Mouse (Mus musculus): ENCODE data around the gene Ccdc185.

Ccdc185 gene

DNA sequence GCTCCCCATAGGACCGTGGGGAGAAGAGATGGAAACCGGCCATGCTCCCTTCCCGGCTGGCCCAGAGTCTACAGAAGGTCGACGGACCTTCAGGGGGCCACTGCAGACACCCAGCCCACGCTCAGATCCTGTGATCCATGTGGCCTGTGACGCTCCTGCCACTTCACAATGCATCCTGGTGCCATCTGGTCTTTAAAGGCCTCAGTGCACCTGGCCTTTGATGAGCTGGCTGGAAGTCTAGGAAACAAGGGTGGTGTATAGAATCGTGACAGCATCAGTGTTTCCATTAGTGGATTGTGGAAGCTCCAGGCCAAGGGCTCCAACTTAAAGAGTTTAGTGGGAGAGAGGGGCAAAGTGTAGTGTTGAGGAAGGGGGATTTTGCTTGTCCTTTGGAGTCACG lies at the start of gene Ccdc185:
Gene Ccdc185 (minus strand): TSS at position 101 of the 400 bp plus-strand sequence.
- no peak for DNase-seq (ENCODE audit: low read depth, low spot score)

DNA sequence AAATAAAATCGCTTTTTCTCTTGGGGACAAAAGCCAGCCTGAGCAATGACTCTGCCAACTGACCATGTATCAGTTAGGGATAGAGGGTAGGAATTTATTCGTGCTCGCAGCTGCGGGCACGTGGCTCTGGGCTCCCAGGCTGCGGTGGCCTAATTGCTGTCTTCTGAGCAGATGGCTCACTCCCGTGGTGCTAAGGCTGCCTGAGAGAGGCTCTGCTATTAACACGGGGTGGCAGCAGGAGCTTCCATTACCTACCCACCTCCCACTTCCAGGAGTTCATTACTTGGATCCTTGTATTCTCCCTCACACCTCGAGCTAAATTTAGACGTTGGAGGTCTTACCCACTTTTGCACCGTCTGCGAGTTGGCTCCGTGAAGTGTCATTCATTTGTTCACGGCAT lies 48.1 kb upstream of the Ccdc185 start:
- no peak for DNase-seq (ENCODE audit: low read depth, low spot score)

DNA sequence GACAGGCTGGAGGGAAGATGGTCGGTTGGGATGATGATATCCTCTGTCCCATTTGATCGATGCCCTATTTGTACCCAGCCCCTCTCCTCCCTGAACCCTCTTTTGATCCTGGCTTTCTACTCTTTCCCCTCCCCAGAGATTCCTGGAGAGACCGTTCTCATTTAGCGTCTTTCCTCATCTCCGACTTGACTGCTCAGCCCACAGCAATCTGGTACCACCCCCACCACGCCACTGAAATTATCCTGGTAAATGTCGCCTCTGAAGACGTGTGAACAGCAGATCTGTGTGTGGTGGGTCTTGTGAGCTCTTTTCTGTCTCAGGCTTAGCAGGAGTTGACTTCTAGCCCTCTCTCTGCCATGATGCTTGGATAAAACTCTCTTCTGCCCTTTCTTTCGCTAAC lies 45.6 kb upstream of the Ccdc185 start:
- DNase-seq (ENCODE audit: low read depth, low spot score) = no peak

DNA sequence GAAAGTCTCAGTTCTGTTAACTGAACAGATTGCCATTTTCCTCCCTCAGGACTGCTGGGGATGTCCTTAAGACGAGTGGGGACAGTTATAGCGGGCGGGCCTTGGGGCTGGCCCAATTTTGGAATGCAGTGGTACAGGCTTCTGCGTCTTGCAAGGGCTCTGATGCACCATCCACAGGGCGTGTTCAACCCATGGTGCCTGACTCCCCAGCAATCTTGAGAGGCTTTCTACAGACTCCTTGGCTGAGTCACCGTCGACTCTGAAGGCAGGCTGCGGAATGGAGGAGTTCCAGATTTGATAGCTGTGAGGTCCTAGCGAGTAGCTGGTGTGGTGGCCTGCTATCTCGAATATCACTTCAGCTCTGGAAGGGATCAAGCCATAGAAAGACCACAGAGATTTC lies 45.2 kb upstream of the Ccdc185 start:
- no peak for DNase-seq (ENCODE audit: low read depth, low spot score)

DNA sequence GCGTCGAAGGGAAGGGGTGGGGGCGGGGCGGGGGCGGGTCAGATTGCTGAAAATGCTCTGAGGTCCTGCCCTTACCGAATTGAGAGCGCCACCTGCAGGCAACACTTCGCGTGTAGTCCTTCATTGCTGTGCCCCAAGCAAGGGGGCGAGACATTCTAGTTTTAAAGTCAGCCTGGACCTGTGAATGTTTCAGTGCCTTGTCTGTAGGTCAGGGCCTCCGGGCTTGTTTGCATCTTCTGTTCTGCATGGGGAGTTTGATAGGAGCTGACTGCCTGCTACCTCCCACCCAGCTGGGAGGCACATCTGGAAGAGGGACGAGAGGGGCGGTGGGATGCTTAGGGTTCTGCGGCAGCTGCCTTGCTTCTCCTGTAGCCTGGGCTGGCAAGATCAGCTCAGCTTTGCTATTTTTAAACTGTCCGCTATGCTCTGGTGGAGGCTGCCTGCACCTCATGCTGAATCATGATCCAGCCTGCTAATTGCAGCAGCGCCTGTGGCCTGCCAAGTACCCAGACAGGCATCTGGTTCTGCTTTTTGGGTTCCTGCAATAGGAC lies 43.6 kb upstream of the Ccdc185 start:
- DNase-seq (ENCODE audit: low read depth, low spot score) = peak; percentile 47

DNA sequence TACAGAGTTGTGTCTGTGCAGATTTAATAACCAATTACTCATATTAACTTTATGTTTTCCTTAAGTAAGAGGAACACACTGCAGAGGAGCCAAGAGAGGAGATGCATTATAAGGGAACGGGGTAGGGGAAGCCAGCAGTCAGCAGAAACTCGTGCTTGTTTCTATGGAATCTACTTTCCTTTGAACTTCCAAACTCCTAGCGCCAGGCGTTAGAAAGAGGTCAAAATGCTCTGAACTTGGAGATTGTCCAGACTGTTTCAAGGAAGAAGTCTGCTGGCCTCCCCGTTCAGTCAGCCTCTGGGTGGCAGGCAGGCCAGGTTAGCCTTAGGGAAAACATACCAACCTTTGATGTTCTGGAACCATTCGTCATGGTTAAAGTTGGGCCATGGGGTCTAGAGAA lies 39.9 kb upstream of the Ccdc185 start:
- no peak for DNase-seq (ENCODE audit: low read depth, low spot score)

DNA sequence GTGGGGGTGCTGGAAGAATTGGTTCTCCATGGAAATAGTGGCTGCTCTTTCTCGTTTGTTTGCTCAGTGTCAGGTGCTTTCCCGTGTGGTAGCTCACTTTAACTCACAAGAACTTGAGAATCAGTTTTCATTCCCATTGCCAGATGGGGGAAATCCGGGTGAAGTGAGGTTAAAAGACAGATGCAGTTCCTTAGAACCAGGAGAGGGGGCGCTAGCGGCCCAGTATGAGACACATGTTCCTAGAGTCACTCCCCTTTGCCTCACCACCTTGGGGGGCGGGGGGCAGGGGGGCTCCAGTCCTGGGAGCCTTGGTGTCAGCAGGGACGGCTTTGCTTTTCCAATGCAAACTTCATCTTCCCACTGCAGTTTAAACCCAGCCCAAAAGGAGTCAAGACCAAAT lies 38.0 kb upstream of the Ccdc185 start:
- no peak for DNase-seq (ENCODE audit: low read depth, low spot score)

DNA sequence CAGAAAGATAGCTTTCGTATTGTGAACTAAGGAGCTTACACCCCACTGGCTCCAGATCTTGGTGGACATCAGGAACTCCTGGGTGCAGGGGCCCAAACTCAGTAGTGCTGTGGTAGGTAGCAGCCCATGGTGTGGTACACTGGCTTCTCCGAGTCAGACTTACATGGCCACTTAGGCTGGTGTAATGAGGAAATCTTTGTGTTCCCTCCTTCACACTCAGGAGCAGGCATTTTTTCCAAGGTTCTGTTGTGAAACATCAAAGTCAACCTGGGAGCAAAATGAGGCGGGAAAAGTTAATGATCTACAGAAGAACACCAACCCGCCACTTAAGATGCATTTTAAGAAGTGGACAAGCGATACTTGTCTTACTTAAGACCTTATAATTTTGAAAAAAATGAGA lies 36.5 kb upstream of the Ccdc185 start:
- DNase-seq (ENCODE audit: low read depth, low spot score) = no peak

DNA sequence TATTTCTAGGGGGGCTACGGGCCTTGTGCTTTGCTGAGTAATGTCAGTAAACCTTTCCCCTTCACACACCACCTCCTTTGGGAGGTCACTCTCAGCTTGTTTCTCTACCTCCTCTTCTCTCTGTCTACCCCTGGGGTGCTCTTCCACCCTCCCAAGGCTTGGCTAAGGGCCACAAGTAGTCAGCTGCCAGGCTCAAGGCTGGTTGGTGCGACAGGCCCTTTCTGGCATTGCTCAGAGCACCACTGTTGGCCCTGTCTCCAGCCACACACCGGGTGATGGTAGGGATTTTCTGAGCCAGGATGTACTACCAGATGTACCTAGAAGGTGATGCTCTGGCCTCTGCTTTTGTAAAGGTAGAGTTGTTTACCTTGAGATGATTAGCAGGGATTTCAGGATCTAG lies 35.8 kb upstream of the Ccdc185 start:
- DNase-seq (ENCODE audit: low read depth, low spot score) = no peak

DNA sequence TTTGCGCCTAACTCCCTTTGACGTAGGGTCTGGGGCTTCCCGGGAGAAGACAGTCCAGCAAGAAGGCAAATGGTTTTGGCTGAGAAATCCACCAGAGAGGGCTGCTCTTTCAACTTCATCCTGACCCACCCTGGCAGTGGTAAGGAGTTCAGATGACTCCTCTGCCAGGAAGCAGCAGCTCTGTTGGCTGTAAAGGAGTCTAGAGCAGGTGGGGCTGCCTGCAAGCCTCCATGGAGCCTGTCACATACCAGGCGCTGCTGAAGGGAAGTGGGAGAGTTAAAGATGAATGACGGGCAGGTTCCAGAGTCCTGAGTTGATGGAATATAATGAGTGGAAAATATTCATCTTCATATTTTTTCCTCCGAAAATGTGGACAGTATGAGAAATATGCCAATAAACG lies 34.8 kb upstream of the Ccdc185 start:
- DNase-seq (ENCODE audit: low read depth, low spot score) = no peak

DNA sequence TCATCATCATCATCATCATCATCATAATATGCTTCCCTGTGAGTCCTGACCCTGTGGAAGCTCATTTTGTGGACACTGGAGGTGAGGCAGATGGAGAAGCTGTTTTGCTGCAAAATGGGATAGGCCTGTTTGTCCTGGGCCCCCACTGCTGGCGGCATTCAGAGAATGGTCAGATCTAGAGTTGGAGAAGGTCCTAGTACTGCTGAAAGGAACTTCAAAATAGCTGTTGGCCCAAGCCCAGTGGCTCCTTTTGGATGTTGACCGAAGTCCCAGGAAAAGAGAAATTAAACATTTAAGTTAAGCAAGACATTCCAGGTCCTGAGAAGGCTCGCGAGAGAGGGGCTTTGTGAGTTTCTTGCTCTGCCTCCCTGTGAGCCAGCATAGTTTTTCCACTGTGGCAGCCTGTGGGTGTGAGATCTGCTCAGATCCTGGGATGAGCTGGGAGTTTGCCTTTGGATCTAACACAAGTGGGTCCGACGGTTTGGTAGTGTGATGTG lies 30.1 kb upstream of the Ccdc185 start:
- DNase-seq (ENCODE audit: low read depth, low spot score) = no peak

DNA sequence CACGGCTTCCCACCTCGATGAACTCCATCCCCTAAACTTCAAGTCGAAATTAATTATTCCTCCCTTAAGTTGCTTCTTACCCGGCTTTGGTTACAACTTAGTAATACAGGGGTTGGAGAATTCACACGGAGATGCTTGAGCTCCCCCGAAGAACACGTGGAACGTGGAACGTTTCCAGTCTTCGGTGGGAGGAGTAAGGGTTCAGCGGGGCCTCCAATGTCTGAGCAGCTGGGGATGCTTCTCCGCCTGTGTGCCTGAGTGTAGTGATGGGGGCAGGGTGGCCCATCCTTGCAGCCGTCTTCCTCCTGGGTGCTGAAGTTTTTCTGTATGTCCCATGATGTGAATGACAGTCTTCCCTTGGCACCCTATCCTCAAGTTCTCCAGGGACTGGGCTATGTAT lies 29.2 kb upstream of the Ccdc185 start:
- no peak for DNase-seq (ENCODE audit: low read depth, low spot score)

DNA sequence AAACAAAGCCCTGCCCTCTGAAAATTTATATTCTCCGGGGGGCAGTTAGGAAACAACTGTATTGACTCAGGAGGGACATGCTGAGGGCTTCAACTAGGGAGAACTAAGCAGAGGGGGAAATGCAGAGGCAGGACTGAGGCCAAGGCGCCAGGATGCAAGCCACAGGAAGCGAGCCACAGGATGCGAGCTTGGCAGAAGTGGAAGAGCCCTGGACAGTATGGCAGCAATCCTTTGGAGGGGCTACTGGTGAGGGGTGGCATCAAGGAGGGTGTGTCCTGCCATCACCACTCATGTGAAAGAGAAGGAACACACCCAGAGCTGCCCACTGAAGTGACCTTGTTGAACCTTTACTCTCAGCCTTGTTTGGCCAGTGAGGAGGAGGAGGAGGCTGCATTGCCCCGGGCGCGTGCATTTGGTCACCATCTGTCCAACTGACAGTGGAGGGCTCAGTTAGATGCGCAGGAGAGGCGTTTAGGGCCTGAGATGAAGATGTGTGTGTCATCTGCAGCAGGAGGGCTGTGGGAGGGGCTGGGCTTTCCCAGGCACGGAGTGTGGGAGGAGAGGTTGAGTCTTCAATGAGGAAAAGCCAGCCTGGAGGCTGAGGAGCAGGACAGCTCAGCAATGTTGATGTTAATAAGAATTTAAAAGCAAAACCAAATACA lies 27.9 kb upstream of the Ccdc185 start:
- DNase-seq (ENCODE audit: low read depth, low spot score) = no peak

DNA sequence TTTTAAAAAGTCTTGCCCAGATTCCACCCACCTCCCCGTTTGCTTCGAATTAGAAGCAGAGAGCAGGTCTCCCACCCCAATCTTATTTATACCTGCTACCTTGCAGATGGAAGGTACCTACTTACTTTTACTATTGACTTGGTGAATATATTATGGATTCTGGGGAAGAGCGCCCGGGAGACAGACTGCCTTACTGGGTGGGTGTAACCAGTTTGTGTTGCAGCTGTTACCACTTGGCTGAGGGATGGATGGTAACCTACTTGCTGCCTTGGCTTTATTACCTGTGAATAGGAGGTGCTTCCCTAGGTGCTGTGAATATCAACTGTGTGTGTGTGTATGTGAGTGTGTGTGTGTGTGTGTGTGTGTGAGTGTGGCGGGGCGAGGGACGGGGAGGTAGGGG lies 26.6 kb upstream of the Ccdc185 start:
- DNase-seq (ENCODE audit: low read depth, low spot score) = no peak

DNA sequence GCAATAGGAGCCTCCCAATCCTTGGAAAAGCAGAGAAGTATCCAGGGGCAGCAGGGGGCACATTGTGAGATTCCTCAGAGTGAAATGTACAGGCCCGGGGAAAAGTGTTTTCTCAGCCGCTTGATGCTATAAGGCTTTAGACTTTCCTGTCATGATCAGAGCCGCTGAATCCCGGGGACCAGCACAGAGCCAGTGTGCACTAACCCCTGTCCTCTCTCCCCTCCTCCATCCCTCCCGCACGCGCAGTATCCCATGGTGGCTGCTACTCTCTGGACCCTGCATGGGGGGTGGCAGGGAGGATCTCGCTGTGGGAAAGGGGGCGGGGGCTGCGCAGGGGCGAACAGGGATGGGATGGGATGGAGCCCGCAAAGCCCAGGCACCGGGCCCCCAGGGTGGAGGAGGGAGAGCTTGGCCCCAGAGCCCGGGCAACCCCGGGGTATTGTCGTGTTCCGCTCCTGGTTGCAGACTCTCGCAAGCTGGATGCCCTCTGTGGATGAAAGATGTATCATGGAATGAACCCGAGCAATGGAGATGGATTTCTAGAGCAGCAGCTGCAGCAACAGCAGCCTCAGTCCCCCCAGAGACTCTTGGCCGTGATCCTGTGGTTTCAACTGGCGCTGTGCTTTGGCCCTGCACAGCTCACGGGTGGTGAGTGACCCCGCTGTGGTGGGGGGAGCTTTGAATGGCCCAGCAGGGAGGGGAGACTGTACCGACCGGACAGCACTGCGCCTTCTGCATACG lies 15.7 kb upstream of the Ccdc185 start:
- no peak for DNase-seq (ENCODE audit: low read depth, low spot score)

DNA sequence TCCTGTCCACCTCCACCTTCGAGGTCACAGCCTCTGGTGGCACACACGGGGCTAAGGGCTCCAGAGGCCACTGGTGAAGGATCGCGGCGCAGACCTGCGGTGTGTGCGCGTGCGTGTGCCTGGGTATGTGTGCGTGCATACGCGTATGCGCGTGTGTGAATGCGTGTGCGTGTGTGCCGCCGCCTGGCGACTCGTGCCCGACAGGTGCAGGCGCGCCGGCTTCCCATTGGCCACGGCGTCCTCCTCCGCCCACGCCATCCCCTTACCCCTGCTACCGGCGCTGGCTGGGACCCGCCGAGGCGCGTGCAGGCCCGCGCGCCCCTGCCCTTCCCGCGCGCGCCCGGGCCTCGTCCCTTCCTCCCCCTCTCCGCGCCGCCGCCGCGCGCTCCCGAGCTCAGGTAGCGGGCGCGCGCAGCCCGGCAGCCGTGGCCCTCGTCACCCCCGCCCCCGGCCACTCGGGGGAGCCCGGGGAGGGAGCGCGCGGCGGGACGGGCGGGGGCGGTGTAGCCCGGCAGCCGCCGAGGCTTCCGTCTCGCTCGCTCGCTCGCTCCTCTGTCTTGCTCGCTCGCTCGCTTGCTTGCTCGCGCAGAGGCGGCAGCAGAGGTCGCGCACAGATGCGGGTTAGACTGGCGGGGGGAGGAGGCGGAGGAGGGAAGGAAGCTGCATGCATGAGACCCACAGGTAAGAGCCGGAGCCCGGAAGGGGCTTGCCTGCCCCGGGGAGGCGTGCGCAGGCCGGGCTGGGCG lies 14.9 kb upstream of the Ccdc185 start, which contains the start of gene Susd4:
Gene Susd4 (plus strand): TSS at position 145 of the 746 bp plus-strand sequence.
- no peak for DNase-seq (ENCODE audit: low read depth, low spot score)

DNA sequence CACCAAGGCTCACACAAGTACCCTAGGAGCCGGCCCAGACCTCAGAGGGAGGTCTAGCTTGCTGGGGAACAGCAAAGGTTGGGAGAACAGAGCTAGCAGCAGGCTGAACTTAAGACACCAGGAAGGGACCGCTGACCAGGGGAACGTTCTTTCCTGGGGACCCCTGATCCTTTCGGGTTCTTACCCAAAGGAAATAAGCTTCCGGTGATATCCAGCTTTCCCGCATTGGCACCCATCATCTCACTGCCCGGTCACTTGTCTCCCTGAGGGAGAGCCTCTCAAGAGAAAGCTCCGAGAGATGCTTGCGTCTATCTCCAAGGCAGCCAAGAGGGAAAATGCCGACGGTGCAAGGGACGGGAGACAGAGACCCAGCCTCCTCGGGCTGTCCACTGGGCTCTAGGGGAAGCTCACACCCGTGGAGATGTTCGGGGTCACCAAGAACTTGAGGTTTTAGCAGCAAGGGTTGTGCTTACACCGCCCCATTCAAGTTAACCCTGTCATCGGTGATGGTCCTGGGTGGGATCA lies 14.3 kb upstream of the Ccdc185 start:
- DNase-seq (ENCODE audit: low read depth, low spot score) = no peak

DNA sequence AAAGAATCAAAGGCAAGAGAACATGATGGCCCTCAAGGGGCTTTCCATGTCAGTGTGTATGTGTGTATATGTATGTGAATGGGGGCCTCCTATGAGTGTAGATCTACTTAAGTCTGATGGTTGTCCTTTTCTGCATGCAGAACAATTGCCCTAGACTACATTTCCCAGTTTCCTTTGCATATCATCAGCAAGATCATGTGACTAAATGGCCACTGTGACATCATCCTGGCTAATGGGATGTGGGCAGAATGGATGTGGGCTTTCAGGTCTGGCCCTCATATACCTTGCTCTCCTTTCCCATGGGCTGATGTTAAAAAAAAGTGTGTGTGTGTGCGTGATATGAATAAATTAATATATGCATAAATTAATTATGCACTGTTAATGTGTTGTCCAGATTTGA lies 9.8 kb upstream of the Ccdc185 start:
- DNase-seq (ENCODE audit: low read depth, low spot score) = no peak

DNA sequence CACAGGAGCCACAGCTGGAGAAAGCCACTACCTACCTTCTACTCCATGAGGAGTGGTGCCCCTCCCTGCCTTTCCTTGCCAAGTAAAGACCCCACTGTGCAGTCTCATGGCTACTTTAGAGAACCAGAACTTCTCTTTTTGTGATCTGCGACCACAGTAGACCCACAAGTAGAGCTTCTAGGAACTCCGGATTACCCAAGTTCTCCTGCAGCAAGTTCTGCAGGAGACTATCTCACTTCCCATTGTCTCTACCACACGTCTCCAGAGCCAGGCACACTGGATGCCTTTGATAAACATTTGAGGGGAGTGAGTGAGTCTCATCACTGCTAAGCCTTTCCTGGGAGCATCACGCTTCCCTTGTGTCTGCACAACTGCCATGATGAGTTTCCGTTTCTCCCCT lies 5.9 kb upstream of the Ccdc185 start:
- no peak for DNase-seq (ENCODE audit: low read depth, low spot score)

DNA sequence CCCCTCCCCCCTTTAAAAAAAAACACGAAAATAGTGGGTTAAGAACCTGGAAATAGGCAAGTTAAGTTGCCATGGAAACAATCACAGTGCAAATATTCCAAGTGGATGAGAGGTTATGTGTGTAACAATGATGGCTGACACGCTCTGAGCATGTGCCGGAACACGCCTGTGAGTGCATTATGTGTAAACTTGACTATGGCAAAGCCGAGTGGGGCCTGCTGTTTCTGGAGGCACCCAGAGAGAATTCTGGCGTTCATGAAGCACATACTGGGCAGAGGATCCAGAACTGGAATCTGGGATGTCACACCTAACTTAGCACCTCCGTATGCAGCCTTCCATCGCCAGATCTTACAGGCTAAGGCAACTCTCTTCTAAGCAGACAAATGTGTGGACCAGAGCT lies 4.7 kb upstream of the Ccdc185 start:
- no peak for DNase-seq (ENCODE audit: low read depth, low spot score)

DNA sequence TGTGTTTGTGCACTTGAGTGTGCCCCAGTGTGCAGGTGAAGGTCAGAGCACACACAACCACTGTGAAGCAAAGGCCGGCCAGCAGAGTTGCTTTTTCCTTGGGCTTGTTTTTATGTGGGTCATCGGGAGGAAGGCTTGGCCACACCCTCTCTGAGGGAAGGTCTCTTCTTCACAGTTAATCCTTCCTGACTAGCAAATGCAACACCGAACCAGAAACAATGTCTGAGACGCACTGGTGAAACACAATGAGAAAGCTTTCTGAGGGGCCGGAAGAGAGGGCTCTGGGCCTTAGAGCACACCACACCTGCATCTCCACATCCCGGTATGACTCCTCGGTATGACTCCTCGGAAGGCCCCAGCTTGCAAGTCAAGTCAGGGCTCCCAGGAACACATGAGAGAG lies 2.3 kb upstream of the Ccdc185 start:
- no peak for DNase-seq (ENCODE audit: low read depth, low spot score)

DNA sequence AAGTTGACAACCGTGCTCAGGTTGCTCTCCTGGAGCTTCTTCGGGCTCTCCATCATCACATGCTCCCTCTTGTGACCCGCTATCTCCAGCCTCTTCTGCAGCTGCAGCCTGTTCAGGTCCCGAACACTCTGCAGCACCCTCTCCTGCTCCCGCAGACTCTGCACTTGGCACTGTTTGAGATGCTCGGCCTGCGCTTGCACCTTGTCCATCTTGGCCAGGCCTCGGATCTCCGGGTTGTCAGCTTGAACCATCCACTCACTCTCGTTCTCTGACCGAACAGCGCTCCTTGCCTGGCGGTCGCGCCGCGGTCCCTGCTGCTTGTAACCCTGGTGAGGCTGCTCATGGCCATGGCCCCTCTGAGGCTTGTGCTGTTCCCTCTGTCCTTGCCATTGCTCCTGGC lies 1.1 kb downstream of the Ccdc185 start:
- DNase-seq (ENCODE audit: low read depth, low spot score) = no peak

Data from WW6 (cell line).